Mouse (Mus musculus) small intestine, adult 2 months (tissue): ENCODE results near the gene Il21r. TPM values are rescaled to one million over a fixed set of nuclear protein-coding genes. Genes with fewer than 3 reads are reported as not detected.

Experiments used
- H3K27ac ChIP-seq: fragments of 200-500 bp; 2 replicates; pipeline ENCODE4 v1.5.1; 2012; ENCODE audit warnings: low read depth, low read length, control low read depth, inconsistent platforms; ENCODE audit not compliant: insufficient read depth
- H3K27me3 ChIP-seq: fragments of 200-500 bp; 2 replicates; pipeline ENCODE4 v1.6.1; 2012; ENCODE audit warnings: mild to moderate bottlenecking, moderate library complexity, low read length, inconsistent platforms; ENCODE audit not compliant: control insufficient read depth, insufficient read depth
- H3K36me3 ChIP-seq: fragments of 200-500 bp; 2 replicates; pipeline ENCODE4 v1.6.1; 2012; ENCODE audit warnings: mild to moderate bottlenecking, low read length, control low read depth, inconsistent platforms; ENCODE audit not compliant: control insufficient read depth, insufficient read depth
- H3K4me1 ChIP-seq: fragments of 200-500 bp; 2 replicates; pipeline ENCODE4 v1.6.1; 2012; ENCODE audit warnings: low read length, inconsistent platforms, mixed read lengths; ENCODE audit not compliant: control insufficient read depth, insufficient read depth, insufficient read length
- H3K4me3 ChIP-seq: fragments of 200-500 bp; 2 replicates; pipeline ENCODE4 v1.5.1; 2012; ENCODE audit warnings: low read depth, mild to moderate bottlenecking, control low read depth, inconsistent platforms, low read length, moderate library complexity
- CTCF ChIP-seq: fragments of 200-500 bp; IDR thresholded peaks from 2 replicates; pipeline ENCODE4 v1.5.1; 2012; ENCODE audit warnings: low read depth, mild to moderate bottlenecking, control low read depth, inconsistent platforms, low read length, moderate library complexity, mixed read lengths; ENCODE audit not compliant: insufficient replicate concordance, insufficient read length; ENCODE audit errors: extremely low read depth
- POLR2A ChIP-seq: fragments of 200-500 bp; IDR thresholded peaks from 2 replicates; pipeline ENCODE4 v1.6.1; 2012; ENCODE audit warnings: low read depth, mild to moderate bottlenecking, control low read depth, inconsistent platforms, low read length, moderate library complexity
- WGBS: fragments of 180-500 bp; shearing (Covaris S2); methylation state at CpG from one replicate; pipeline ENCODE4 v1.1.7; 2018; 5-methylcytosine and 5-hydroxymethylcytosine counted together
- polyA plus RNA-seq: library from polyadenylated mRNA; depleted of rRNA; stranded (reverse); fragments of >200 nt; gene quantifications from 2 replicates; pipeline ENCODE4 v1.2.3, GENCODE M21; 2012

The Il21r gene
- polyA plus RNA-seq, 1 experiment = 13.4 TPM

DNA sequence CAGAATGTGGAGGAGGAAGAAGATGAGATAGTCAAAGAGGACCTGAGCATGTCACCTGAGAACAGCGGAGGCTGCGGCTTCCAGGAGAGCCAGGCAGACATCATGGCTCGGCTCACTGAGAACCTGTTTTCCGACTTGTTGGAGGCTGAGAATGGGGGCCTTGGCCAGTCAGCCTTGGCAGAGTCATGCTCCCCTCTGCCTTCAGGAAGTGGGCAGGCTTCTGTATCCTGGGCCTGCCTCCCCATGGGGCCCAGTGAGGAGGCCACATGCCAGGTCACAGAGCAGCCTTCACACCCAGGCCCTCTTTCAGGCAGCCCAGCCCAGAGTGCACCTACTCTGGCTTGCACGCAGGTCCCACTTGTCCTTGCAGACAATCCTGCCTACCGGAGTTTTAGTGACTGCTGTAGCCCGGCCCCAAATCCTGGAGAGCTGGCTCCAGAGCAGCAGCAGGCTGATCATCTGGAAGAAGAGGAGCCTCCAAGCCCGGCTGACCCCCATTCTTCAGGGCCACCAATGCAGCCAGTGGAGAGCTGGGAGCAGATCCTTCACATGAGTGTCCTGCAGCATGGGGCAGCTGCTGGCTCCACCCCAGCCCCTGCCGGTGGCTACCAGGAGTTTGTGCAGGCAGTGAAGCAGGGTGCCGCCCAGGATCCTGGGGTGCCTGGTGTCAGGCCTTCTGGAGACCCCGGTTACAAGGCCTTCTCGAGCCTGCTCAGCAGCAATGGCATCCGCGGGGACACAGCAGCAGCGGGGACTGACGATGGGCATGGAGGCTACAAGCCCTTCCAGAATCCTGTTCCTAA lies 27.3 kb upstream of the Il21r start:
- 82% methylated on average over 16 of the region's 16 CpGs for WGBS
- no peak overlapping the region for H3K27ac ChIP-seq
- H3K27me3 ChIP-seq = no peaks in the 10 kb centered on the region
- TF ChIP-seq POLR2A = no peak
- TF ChIP-seq CTCF = no peak
- peaks cover 65% of the 10 kb centered on the region for H3K36me3 ChIP-seq
- H3K4me3 ChIP-seq = no peak overlapping the region
- H3K4me1 ChIP-seq = peaks cover 6% of the 10 kb centered on the region

DNA sequence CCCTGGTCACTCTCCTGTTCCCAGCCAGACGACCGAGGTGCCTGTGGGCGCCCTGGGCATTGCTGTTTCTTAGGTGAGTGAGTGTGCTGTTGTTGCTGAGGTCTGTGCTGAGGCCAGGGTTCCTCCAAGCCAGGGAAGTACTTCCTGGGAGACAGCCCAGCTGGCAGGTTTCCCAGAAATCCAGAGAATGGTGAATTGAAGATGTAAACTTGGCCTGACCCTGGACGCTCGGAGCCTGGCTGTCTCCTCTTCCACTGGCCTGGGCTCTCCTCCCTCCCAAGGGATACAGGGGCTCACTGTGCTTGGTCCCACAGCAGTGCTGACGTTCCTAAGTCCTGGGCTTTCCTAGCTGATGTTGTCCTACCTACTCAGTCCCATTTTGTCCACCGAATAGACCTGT lies 26.2 kb upstream of the Il21r start:
- peaks cover 55% of the 10 kb centered on the region for H3K36me3 ChIP-seq
- H3K4me3 ChIP-seq = no peak overlapping the region
- WGBS = 34% methylated on average over 7 of the region's 7 CpGs
- peaks cover 10% of the 10 kb centered on the region for H3K4me1 ChIP-seq
- peak overlapping the region; percentile 51 for H3K27ac ChIP-seq
- no peaks in the 10 kb centered on the region for H3K27me3 ChIP-seq
- no peak for TF ChIP-seq CTCF
- no peak; the same call in 1 of the 2 replicates for TF ChIP-seq POLR2A

DNA sequence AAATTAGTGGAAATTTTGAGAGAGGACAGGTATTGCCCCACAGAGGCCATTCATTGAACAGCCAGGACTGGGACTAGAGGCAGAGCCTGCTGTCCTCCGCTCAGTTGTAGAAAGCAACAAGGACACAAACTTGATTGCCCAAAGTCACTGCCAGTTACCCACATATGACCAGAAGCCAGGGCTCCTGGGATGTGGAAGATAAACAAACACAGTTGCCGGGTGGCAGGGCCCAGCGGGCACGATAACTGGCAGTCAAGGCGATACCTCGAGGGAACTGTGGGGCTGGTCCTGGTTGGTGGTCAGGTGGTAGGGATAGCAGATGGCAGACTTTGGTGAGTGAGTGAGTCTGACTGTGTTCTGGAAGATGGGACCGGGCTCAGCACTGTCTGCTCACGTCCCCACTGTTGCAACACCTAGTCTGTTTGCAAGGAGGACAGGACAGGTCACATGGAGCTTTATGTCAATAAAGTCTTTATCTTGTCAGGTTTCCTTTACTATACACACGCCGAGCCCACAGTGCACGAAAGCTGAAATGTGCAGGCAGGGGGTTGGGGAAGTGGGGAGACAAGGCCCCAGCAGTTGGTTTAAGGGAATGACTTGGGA lies 25.6 kb upstream of the Il21r start:
- TF ChIP-seq CTCF (no peak), POLR2A (no peak)
- no peak overlapping the region for H3K4me3 ChIP-seq
- peaks cover 10% of the 10 kb centered on the region for H3K4me1 ChIP-seq
- peaks cover 49% of the 10 kb centered on the region for H3K36me3 ChIP-seq
- 75% methylated on average over 11 of the region's 11 CpGs for WGBS
- H3K27ac ChIP-seq = peak overlapping the region; percentile 45
- H3K27me3 ChIP-seq = no peaks in the 10 kb centered on the region

DNA sequence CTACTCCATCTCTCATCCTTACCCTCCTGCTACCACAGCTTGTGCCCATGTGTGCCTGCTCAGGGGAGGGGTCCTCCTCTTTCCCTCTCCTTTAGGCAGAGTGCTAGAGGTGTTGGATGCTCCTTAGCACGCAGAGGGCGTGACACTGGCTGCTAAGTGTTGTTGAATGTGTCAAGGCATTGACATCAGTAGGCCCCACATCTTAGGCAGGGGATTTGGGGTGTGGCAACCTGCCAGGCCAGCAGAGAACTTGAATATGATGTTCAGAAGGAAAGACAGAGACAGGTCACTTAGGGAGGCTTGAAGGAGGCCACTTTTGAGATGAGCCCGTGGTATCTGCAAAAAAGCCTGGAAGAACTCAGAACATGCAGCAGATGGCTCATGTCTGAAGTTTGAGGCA lies 25.1 kb upstream of the Il21r start:
- peaks cover 10% of the 10 kb centered on the region for H3K4me1 ChIP-seq
- WGBS = 76% methylated on average over 3 of the region's 3 CpGs
- H3K4me3 ChIP-seq = no peak overlapping the region
- H3K27ac ChIP-seq = no peak overlapping the region; the same call in 1 of the 2 replicates
- no peaks in the 10 kb centered on the region for H3K27me3 ChIP-seq
- no peak for TF ChIP-seq POLR2A
- TF ChIP-seq CTCF = no peak
- H3K36me3 ChIP-seq = peaks cover 43% of the 10 kb centered on the region

DNA sequence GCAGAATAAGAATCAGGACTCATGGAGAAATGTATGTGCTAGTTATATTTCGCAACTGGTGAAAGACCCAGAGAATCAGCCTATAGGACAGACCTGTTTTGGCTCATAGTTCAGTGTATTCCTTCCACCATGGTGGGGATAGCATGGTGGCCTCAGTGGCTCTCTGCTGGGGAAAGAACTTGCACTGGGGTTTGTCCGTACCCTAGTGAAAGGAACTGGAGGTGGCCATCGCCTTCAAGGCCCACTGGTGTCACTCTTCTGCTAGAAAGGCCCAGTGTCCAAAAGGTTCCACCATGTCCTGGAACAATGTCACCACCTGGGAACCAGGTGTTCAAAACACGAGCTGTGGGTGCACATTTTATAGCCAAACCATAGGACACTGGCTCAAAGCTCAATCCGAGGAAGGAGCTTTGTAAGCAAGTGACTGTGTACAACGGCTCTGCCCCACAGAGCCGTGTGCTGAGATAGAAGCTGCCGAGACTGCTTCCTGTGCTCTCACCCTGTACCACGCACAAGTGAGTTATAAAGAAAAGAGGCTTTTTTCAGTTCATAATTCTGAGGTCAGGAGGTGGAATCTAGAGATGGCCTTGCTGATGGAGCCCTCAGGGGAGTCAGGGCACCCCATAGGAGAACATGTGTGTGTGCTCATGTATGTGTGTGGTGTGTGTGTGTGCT lies 23.5 kb upstream of the Il21r start:
- Histone ChIP-seq H3K4me1 (peaks cover 10% of the 10 kb centered on the region), H3K27ac (no peak overlapping the region)
- WGBS = 56% methylated on average over 9 of the region's 9 CpGs

DNA sequence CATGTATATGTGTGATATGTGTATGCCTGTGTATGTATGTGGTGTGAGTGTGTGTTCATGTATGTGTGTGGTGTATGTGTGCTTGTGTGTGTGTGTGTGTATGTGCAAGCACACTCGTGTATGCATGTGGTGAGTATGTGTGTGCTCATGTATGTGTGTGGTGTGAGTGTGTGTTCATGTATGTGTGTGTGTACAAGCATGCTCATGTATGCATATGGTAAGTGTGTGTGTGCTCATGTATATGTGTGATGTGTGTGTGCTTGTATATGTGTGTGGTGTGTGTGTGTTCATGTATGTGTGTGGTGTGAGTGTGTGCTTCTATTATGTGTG lies 23.0 kb upstream of the Il21r start:
- WGBS = 86% methylated on average over 1 of the region's 1 CpGs
- TF ChIP-seq CTCF = no peak
- no peak for TF ChIP-seq POLR2A
- Histone ChIP-seq H3K27me3 (no peaks in the 10 kb centered on the region), H3K4me3 (no peak overlapping the region), H3K36me3 (peaks cover 23% of the 10 kb centered on the region), H3K4me1 (peaks cover 10% of the 10 kb centered on the region), H3K27ac (0 out of 2 replicates have a peak overlapping the region, but pooled peaks have one; percentile 14)

More for the DNA sequence above, 23.5 kb upstream of the Il21r start:
- TF ChIP-seq POLR2A (no peak), CTCF (no peak)
- Histone ChIP-seq H3K27me3 (no peaks in the 10 kb centered on the region), H3K4me3 (no peak overlapping the region), H3K36me3 (peaks cover 28% of the 10 kb centered on the region)
